Mouse (Mus musculus) limb, embryonic 15.5 days (tissue): ENCODE measurements at regions not wholly inside any gene's neighbourhood (a gene's known extent, or its start where the extent isn't known, plus 50 kb on each side); places are given as distances from the start of the nearest gene placed in this dataset.
"Not testable (repeated sequence)": the region's sequence is repeated elsewhere in the genome, so short reads cannot be mapped to it uniquely, and the experiment has no call there.

ENCODE experiments used
- ATAC-seq: fragments of 200-750 bp; cut with Nextera tagmentation; 2 replicates; pipeline ENCODE4 v1.8.0; 2017; ENCODE audit warnings: low read depth, moderate TSS enrichment; ENCODE audit not compliant: insufficient number of reproducible peaks, low FRiP score, low TSS enrichment
- H3K27ac ChIP-seq: fragments of 300-500 bp; sonication (generic); 2 replicates; pipeline ENCODE4 v1.5.1; 2015; ENCODE audit warnings: moderate library complexity, mild to moderate bottlenecking, inconsistent platforms
- H3K27me3 ChIP-seq: fragments of 300-500 bp; sonication (generic); 2 replicates; pipeline ENCODE4 v1.6.1; 2015; ENCODE audit warnings: inconsistent platforms
- H3K36me3 ChIP-seq: fragments of 300-500 bp; sonication (generic); 2 replicates; pipeline ENCODE4 v1.6.1; 2015; ENCODE audit warnings: inconsistent platforms
- H3K4me1 ChIP-seq: fragments of 300-500 bp; sonication (generic); 2 replicates; pipeline ENCODE4 v1.6.1; 2015; ENCODE audit warnings: inconsistent platforms
- H3K4me2 ChIP-seq: fragments of 300-500 bp; sonication (generic); 2 replicates; pipeline ENCODE4 v1.6.1; 2015; ENCODE audit warnings: mild to moderate bottlenecking, inconsistent platforms
- H3K4me3 ChIP-seq: fragments of 300-500 bp; sonication (generic); 2 replicates; pipeline ENCODE4 v1.5.1; 2015; ENCODE audit warnings: mild to moderate bottlenecking, inconsistent platforms
- H3K9ac ChIP-seq: fragments of 300-500 bp; sonication (generic); 2 replicates; pipeline ENCODE4 v1.6.1; 2015; ENCODE audit warnings: inconsistent platforms
- H3K9me3 ChIP-seq: fragments of 300-500 bp; sonication (generic); 2 replicates; pipeline ENCODE4 v1.6.1; 2016; ENCODE audit warnings: inconsistent platforms
- WGBS: fragments of 180-500 bp; shearing (Covaris S2); methylation state at CpG from one replicate; pipeline ENCODE4 v1.1.7; 2015; 5-methylcytosine and 5-hydroxymethylcytosine counted together

DNA sequence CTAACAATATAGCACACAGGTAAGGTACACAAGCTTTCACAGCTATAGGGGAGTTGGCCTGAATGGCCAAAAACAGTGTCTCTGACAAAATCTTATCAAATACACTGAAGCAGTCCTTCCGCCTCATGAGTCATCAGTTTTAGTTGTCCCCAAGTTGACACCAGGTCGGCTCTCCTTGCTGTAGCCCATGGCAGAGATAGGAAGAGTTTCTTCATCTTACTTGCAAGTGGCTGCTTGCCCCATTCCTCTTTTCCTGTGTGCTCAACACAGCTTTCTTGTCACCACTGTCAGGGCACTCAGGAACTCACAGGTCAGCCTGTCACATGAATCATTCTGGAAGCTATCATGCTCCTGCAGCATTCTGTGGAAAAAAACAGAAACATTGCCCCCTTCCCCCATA is 77.1 kb downstream of the Olfr721-ps1 start:
- H3K4me1 ChIP-seq, H3K9ac ChIP-seq, H3K9me3 ChIP-seq, ATAC-seq, H3K27me3 ChIP-seq, H3K4me3 ChIP-seq, H3K36me3 ChIP-seq, H3K4me2 ChIP-seq, H3K27ac ChIP-seq: not testable (repeated sequence)
- 58% methylated on average over 2 of the region's 2 CpGs for WGBS

DNA sequence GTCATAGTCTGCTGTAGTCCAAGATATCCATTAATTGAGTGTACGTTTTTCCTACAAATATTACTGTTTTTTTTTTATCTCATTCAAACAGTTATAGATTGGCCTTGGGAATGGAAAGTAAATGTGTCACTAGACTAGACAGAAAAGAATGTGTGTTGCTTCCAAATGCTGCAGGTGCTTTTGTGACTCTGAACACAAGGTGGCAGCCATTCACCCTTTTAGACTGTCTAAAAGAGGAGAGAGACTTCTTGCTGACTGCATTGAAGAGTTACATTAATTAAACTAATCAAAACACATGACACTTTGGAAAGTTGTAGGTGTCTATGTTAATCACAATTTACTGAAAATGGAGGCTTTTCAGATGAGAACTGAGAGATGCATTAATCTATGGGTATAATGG is 80.7 kb downstream of the Olfr721-ps1 start:
- no peak for ATAC-seq
- Histone ChIP-seq H3K27ac (no peak overlapping the region), H3K9me3 (no peaks in the 10 kb centered on the region), H3K36me3 (no peaks in the 10 kb centered on the region), H3K4me1 (no peaks in the 10 kb centered on the region), H3K27me3 (no peaks in the 10 kb centered on the region), H3K4me3 (no peak overlapping the region), H3K4me2 (no peak overlapping the region), H3K9ac (no peak overlapping the region)
- WGBS = 72% methylated on average over 1 of the region's 1 CpGs

- Histone ChIP-seq H3K9me3 (no peaks in the 10 kb centered on the region), H3K4me3 (no peak overlapping the region), H3K27ac (no peak overlapping the region), H3K9ac (no peak overlapping the region), H3K4me2 (no peak overlapping the region), H3K27me3 (no peaks in the 10 kb centered on the region), H3K4me1 (no peaks in the 10 kb centered on the region), H3K36me3 (no peaks in the 10 kb centered on the region)
- 91% methylated on average over 1 of the region's 1 CpGs for WGBS
- ATAC-seq = no peak
Observed at GRCm38 (mm10) chr14:14486356-14486755, 85.3 kb downstream of the Olfr721-ps1 start.

DNA sequence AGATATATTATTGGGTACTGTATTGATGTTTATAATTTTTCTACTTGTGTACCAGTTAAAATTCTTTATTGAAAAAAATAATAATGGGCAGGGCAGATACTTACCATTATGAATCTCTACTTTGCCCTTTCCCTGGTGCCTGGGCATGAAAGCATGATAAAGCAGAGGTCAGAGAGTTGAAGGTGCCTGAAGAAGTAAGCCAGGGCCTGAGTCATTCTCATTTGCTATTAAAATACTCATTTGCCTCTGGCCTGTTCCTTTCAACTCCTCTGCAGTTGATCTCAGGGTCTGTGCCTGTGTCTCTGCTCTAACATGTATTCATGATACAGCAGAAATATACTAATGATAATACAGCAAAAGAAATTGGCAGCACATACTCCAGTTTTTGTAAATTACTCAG is 89.4 kb downstream of the Olfr721-ps1 start:
- no peak for ATAC-seq
- Histone ChIP-seq H3K36me3 (no peaks in the 10 kb centered on the region), H3K4me3 (no peak overlapping the region), H3K9me3 (no peaks in the 10 kb centered on the region), H3K9ac (no peak overlapping the region), H3K27ac (no peak overlapping the region), H3K4me1 (no peaks in the 10 kb centered on the region), H3K4me2 (no peak overlapping the region), H3K27me3 (no peaks in the 10 kb centered on the region)

- Histone ChIP-seq H3K9me3 (no peaks in the 10 kb centered on the region), H3K4me3 (no peak overlapping the region), H3K36me3 (no peaks in the 10 kb centered on the region), H3K27ac (no peak overlapping the region), H3K4me2 (no peak overlapping the region), H3K9ac (no peak overlapping the region), H3K4me1 (no peaks in the 10 kb centered on the region), H3K27me3 (no peaks in the 10 kb centered on the region)
- no peak for ATAC-seq
Observed at GRCm38 (mm10) chr14:14492041-14492440, 90.9 kb downstream of the Olfr721-ps1 start.

GRCm38 (mm10) chr14:14511927-14512326 is 110.8 kb downstream of the Olfr721-ps1 start:
- 88% methylated on average over 4 of the region's 4 CpGs for WGBS
- Histone ChIP-seq H3K9ac (no peak overlapping the region), H3K27me3 (no peaks in the 10 kb centered on the region), H3K36me3 (no peaks in the 10 kb centered on the region), H3K9me3 (no peaks in the 10 kb centered on the region), H3K4me2 (no peak overlapping the region), H3K4me3 (no peak overlapping the region), H3K4me1 (no peaks in the 10 kb centered on the region), H3K27ac (no peak overlapping the region)
- ATAC-seq = no peak

DNA sequence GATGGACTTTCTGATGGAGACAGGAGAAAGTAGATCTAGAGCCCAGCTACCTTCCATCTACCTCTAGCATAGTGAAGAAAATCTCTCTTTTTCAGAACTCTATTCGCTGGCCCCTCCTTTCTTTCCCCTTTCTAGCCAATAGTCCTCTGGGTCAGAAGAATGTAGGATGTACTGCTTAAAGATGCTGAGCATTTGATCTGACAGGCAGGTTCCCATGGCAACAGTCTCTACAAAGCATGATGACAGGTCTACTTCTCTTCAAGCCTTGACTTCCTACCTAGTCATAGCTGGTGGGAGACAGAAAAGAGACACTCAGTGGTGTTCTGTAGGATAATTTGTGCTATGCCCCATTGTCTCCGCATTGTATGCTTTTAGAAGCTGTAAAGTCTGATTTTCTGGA is 112.0 kb downstream of the Olfr721-ps1 start:
- Histone ChIP-seq H3K4me3 (no peak overlapping the region), H3K36me3 (no peaks in the 10 kb centered on the region)
- 91% methylated on average over 2 of the region's 2 CpGs for WGBS

GRCm38 (mm10) chr14:14513498-14513897 is 112.4 kb downstream of the Olfr721-ps1 start:
- H3K4me2 ChIP-seq = no peak overlapping the region
- ATAC-seq = no peak

More for the DNA sequence above, 112.0 kb downstream of the Olfr721-ps1 start:
- Histone ChIP-seq H3K9me3 (no peaks in the 10 kb centered on the region), H3K27me3 (no peaks in the 10 kb centered on the region), H3K9ac (no peak overlapping the region), H3K27ac (no peak overlapping the region), H3K4me2 (no peak overlapping the region), H3K4me1 (no peaks in the 10 kb centered on the region)
- no peak for ATAC-seq

GRCm38 (mm10) chr14:14514440-14515172 is 113.5 kb downstream of the Olfr721-ps1 start:
- H3K36me3 ChIP-seq = no peaks in the 10 kb centered on the region
- 28% methylated on average over 1 of the region's 1 CpGs for WGBS
- H3K4me1 ChIP-seq = no peaks in the 10 kb centered on the region
- ATAC-seq = no peak
- no peaks in the 10 kb centered on the region for H3K27me3 ChIP-seq
- H3K4me2 ChIP-seq = no peak overlapping the region
- H3K27ac ChIP-seq = no peak overlapping the region
- no peak overlapping the region for H3K9ac ChIP-seq
- no peak overlapping the region for H3K4me3 ChIP-seq
- H3K9me3 ChIP-seq = no peaks in the 10 kb centered on the region

More at GRCm38 (mm10) chr14:14513498-14513897, 112.4 kb downstream of the Olfr721-ps1 start:
- Histone ChIP-seq H3K4me1 (no peaks in the 10 kb centered on the region), H3K9ac (no peak overlapping the region), H3K27me3 (no peaks in the 10 kb centered on the region), H3K4me3 (no peak overlapping the region), H3K9me3 (no peaks in the 10 kb centered on the region), H3K27ac (no peak overlapping the region), H3K36me3 (no peaks in the 10 kb centered on the region)
- WGBS = 75% methylated on average over 3 of the region's 3 CpGs

GRCm38 (mm10) chr14:14515363-14515762 is 114.3 kb downstream of the Olfr721-ps1 start:
- Histone ChIP-seq H3K9ac (no peak overlapping the region), H3K4me3 (no peak overlapping the region), H3K36me3 (no peaks in the 10 kb centered on the region), H3K4me2 (no peak overlapping the region), H3K27me3 (no peaks in the 10 kb centered on the region), H3K27ac (no peak overlapping the region), H3K9me3 (no peaks in the 10 kb centered on the region), H3K4me1 (no peaks in the 10 kb centered on the region)
- ATAC-seq = no peak
- 71% methylated on average over 2 of the region's 2 CpGs for WGBS

- no peaks in the 10 kb centered on the region for H3K4me1 ChIP-seq
- no peaks in the 10 kb centered on the region for H3K36me3 ChIP-seq
- 81% methylated on average over 5 of the region's 5 CpGs for WGBS
- H3K4me3 ChIP-seq = no peak overlapping the region
- H3K4me2 ChIP-seq = no peak overlapping the region
- H3K9ac ChIP-seq = no peak overlapping the region
- no peak overlapping the region for H3K27ac ChIP-seq
- no peak for ATAC-seq
- no peaks in the 10 kb centered on the region for H3K27me3 ChIP-seq
- no peaks in the 10 kb centered on the region for H3K9me3 ChIP-seq
Observed at GRCm38 (mm10) chr14:14515918-14516317, 114.8 kb downstream of the Olfr721-ps1 start.

GRCm38 (mm10) chr14:14518027-14518426 is 116.9 kb downstream of the Olfr721-ps1 start:
- H3K4me2 ChIP-seq = no peak overlapping the region
- no peak overlapping the region for H3K4me3 ChIP-seq
- H3K36me3 ChIP-seq = no peaks in the 10 kb centered on the region
- H3K9ac ChIP-seq = no peak overlapping the region
- H3K9me3 ChIP-seq = no peaks in the 10 kb centered on the region
- no peaks in the 10 kb centered on the region for H3K27me3 ChIP-seq
- no peak for ATAC-seq
- H3K4me1 ChIP-seq = no peaks in the 10 kb centered on the region
- WGBS = 58% methylated on average over 1 of the region's 1 CpGs
- no peak overlapping the region for H3K27ac ChIP-seq

DNA sequence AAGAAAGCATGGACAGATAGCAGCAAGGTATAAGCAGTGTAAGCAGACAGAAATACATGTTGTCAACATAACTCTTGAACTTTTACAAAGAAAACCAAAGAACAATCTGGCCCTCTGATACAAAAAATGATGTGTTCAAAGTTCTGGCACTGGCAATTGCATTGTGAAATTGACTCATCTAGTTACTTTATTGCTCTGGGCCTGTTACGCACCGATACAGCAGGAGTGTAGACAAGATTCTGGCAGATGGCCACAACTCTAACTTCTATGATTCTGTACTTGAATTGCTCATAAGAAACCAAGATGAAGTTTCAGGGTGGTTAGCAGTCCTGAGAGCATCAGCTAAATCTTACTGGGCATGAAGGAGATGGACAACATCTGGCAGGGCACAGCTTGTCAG is 117.7 kb downstream of the Olfr721-ps1 start:
- no peak for ATAC-seq
- H3K27ac ChIP-seq = no peak overlapping the region
- 47% methylated on average over 2 of the region's 2 CpGs for WGBS
- H3K4me1 ChIP-seq = no peaks in the 10 kb centered on the region
- no peaks in the 10 kb centered on the region for H3K9me3 ChIP-seq
- H3K9ac ChIP-seq = no peak overlapping the region
- H3K4me3 ChIP-seq = no peak overlapping the region
- H3K4me2 ChIP-seq = no peak overlapping the region
- no peaks in the 10 kb centered on the region for H3K27me3 ChIP-seq
- no peaks in the 10 kb centered on the region for H3K36me3 ChIP-seq
